Mouse (Mus musculus) MEL (cell line): ENCODE data around the gene Shoc2. TPM values are rescaled to one million over a fixed set of nuclear protein-coding genes. Genes with fewer than 3 reads are reported as not detected.

ENCODE experiments used
- DNase-seq: peaks from one replicate; pipeline ENCODE4 v3.0.0; 2011; ENCODE audit warnings: low read depth, low spot score
- H3K27ac ChIP-seq: 2 replicates; pipeline ENCODE4 v1.5.1; 2012; ENCODE audit warnings: low read depth, mild to moderate bottlenecking, control low read depth, low read length, moderate library complexity; ENCODE audit not compliant: control insufficient read depth
- H3K27me3 ChIP-seq, 2 experiments: fragments of 150-350 bp in 1 of 2; sonication (generic) in 1 of 2; 2 replicates each; pipeline ENCODE4 v1.6.1; 2012; ENCODE audit warnings: low read length in 2 of 2, mild to moderate bottlenecking in 2 of 2, improper control_type of control experiment in 1 of 2, moderate library complexity in 1 of 2; ENCODE audit not compliant: insufficient read depth in 2 of 2, control insufficient read depth in 1 of 2
- H3K36me3 ChIP-seq, 2 experiments: 2 replicates each; pipeline ENCODE4 v1.6.1; 2012 to 2014; ENCODE audit warnings: low read length in 2 of 2, improper control_type of control experiment in 1 of 2, inconsistent platforms in 1 of 2, mild to moderate bottlenecking in 1 of 2; ENCODE audit not compliant: insufficient read depth in 2 of 2, control insufficient read depth in 1 of 2
- H3K4me1 ChIP-seq, 2 experiments: fragments of 150-350 bp in 1 of 2; sonication (generic) in 1 of 2; 2 replicates each; pipeline ENCODE4 v1.6.1; 2012; ENCODE audit warnings: low read length in 2 of 2, improper control_type of control experiment in 1 of 2, mild to moderate bottlenecking in 1 of 2; ENCODE audit not compliant: insufficient read depth in 2 of 2, control insufficient read depth in 1 of 2
- H3K4me3 ChIP-seq, 2 experiments: fragments of 150-350 bp in 1 of 2; sonication (generic) in 1 of 2; 2 replicates each; pipeline ENCODE4 v1.5.1; 2012; ENCODE audit warnings: low read depth in 2 of 2, low read length in 2 of 2, mild to moderate bottlenecking in 2 of 2, moderate library complexity in 2 of 2, control low read depth in 1 of 2, improper control_type of control experiment in 1 of 2; ENCODE audit not compliant: control insufficient read depth in 1 of 2, insufficient read depth in 1 of 2
- H3K79me2 ChIP-seq: 2 replicates; pipeline ENCODE4 v1.6.1; 2012; ENCODE audit warnings: mild to moderate bottlenecking, low read length, moderate library complexity; ENCODE audit not compliant: control insufficient read depth, poor library complexity, insufficient read depth
- H3K9ac ChIP-seq: 2 replicates; pipeline ENCODE4 v1.6.1; 2012; ENCODE audit warnings: low read depth, mild to moderate bottlenecking, control low read depth, low read length, moderate library complexity; ENCODE audit not compliant: control insufficient read depth, poor library complexity, severe bottlenecking
- H3K9me3 ChIP-seq: fragments of 150-350 bp; sonication (generic); replicated peaks from 2 replicates; pipeline ENCODE4 v1.6.1; 2012; ENCODE audit warnings: mild to moderate bottlenecking, low read length, improper control_type of control experiment, moderate library complexity; ENCODE audit not compliant: insufficient read depth
- BHLHE40 ChIP-seq: IDR thresholded peaks from 2 replicates; pipeline ENCODE4 v1.6.1; 2012; ENCODE audit warnings: low read depth, mild to moderate bottlenecking, inconsistent platforms, low read length, improper control_type of control experiment, borderline replicate concordance
- CHD1 ChIP-seq: IDR thresholded peaks from 2 replicates; pipeline ENCODE4 v1.6.1; 2012; ENCODE audit warnings: low read depth, mild to moderate bottlenecking, inconsistent platforms, low read length, improper control_type of control experiment
- E2F4 ChIP-seq: IDR thresholded peaks from 2 replicates; pipeline ENCODE4 v1.6.1; 2011; ENCODE audit warnings: low read depth, low read length, improper control_type of control experiment, borderline replicate concordance
- ELF1 ChIP-seq: IDR thresholded peaks from 2 replicates; pipeline ENCODE4 v1.6.1; 2014; ENCODE audit warnings: low read depth, mild to moderate bottlenecking, inconsistent platforms, low read length, improper control_type of control experiment, moderate library complexity
- EP300 ChIP-seq, 2 experiments: IDR thresholded peaks; 2 replicates each; pipeline ENCODE4 v1.6.1; 2011; ENCODE audit warnings: improper control_type of control experiment in 2 of 2, low read length in 2 of 2, low read depth in 1 of 2, mild to moderate bottlenecking in 1 of 2
- ETS1 ChIP-seq: IDR thresholded peaks from 2 replicates; pipeline ENCODE4 v1.6.1; 2012; ENCODE audit warnings: low read depth, mild to moderate bottlenecking, inconsistent platforms, low read length, improper control_type of control experiment, moderate library complexity
- GATA1 ChIP-seq: IDR thresholded peaks from 2 replicates; pipeline ENCODE4 v1.6.1; 2011; ENCODE audit warnings: low read depth, low read length, improper control_type of control experiment
- JUND ChIP-seq: IDR thresholded peaks from 2 replicates; pipeline ENCODE4 v1.6.1; 2011; ENCODE audit warnings: low read depth, mild to moderate bottlenecking, improper control_type of control experiment, low read length
- KAT2A ChIP-seq: conservative IDR thresholded peaks from 2 replicates; pipeline ENCODE4 v1.6.1; 2012; ENCODE audit warnings: low read depth, low read length, improper control_type of control experiment, inconsistent platforms
- MAFK ChIP-seq: IDR thresholded peaks from 2 replicates; pipeline ENCODE4 v1.6.1; 2011; ENCODE audit warnings: low read depth, mild to moderate bottlenecking, low read length, improper control_type of control experiment, borderline replicate concordance
- MAZ ChIP-seq: IDR thresholded peaks from 2 replicates; pipeline ENCODE4 v1.6.1; 2012; ENCODE audit warnings: low read depth, mild to moderate bottlenecking, inconsistent platforms, low read length, improper control_type of control experiment
- MXI1 ChIP-seq: IDR thresholded peaks from 2 replicates; pipeline ENCODE4 v1.6.1; 2011; ENCODE audit warnings: mild to moderate bottlenecking, low read depth, low read length, improper control_type of control experiment
- MYC ChIP-seq: IDR thresholded peaks from 2 replicates; pipeline ENCODE4 v1.6.1; 2011; ENCODE audit warnings: low read depth, mild to moderate bottlenecking, low read length, improper control_type of control experiment, moderate library complexity
- NELFE ChIP-seq: IDR thresholded peaks from 2 replicates; pipeline ENCODE4 v1.6.1; 2011; ENCODE audit warnings: low read depth, low read length, improper control_type of control experiment
- POLR2A ChIP-seq, 2 experiments: IDR thresholded peaks; 2 replicates each; pipeline ENCODE4 v1.6.1; 2011 to 2012; ENCODE audit warnings: low read length in 2 of 2, mild to moderate bottlenecking in 2 of 2, control low read depth in 1 of 2, improper control_type of control experiment in 1 of 2, low read depth in 1 of 2, moderate library complexity in 1 of 2; ENCODE audit not compliant: control insufficient read depth in 1 of 2, insufficient read depth in 1 of 2, poor library complexity in 1 of 2
- POLR2AphosphoS2 ChIP-seq: IDR thresholded peaks from 2 replicates; pipeline ENCODE4 v1.6.1; 2011; ENCODE audit warnings: low read length, improper control_type of control experiment
- POLR2AphosphoS5 ChIP-seq: IDR thresholded peaks from 2 replicates; pipeline ENCODE4 v1.6.1; 2012; ENCODE audit warnings: low read depth, borderline replicate concordance, mild to moderate bottlenecking, inconsistent platforms, low read length, moderate library complexity, mixed read lengths
- RAD21 ChIP-seq: IDR thresholded peaks from 2 replicates; pipeline ENCODE4 v1.6.1; 2011; ENCODE audit warnings: mild to moderate bottlenecking, low read depth, low read length, improper control_type of control experiment
- RCOR1 ChIP-seq: IDR thresholded peaks from 2 replicates; pipeline ENCODE4 v1.6.1; 2012; ENCODE audit warnings: low read depth, mild to moderate bottlenecking, inconsistent platforms, low read length, improper control_type of control experiment
- SIN3A ChIP-seq: IDR thresholded peaks from 2 replicates; pipeline ENCODE4 v1.6.1; 2012; ENCODE audit warnings: low read length, improper control_type of control experiment, inconsistent platforms
- SMC3 ChIP-seq: IDR thresholded peaks from 2 replicates; pipeline ENCODE4 v1.6.1; 2011; ENCODE audit warnings: low read depth, low read length, improper control_type of control experiment
- TBP ChIP-seq: IDR thresholded peaks from 2 replicates; pipeline ENCODE4 v1.8.0; 2011; ENCODE audit warnings: low read depth, low read length, improper control_type of control experiment
- TCF12 ChIP-seq: IDR thresholded peaks from 2 replicates; pipeline ENCODE4 v1.6.1; 2014; ENCODE audit warnings: low read depth, mild to moderate bottlenecking, inconsistent platforms, low read length, improper control_type of control experiment, moderate library complexity
- UBTF ChIP-seq: IDR thresholded peaks from 2 replicates; pipeline ENCODE4 v1.6.1; 2012; ENCODE audit warnings: low read depth, mild to moderate bottlenecking, inconsistent platforms, low read length, improper control_type of control experiment, moderate library complexity, borderline replicate concordance; ENCODE audit not compliant: insufficient read depth
- USF1 ChIP-seq: IDR thresholded peaks from 2 replicates; pipeline ENCODE4 v1.6.1; 2014; ENCODE audit warnings: low read depth, mild to moderate bottlenecking, inconsistent platforms, low read length, improper control_type of control experiment, moderate library complexity
- USF2 ChIP-seq, 2 experiments: IDR thresholded peaks; 2 replicates each; pipeline ENCODE4 v1.6.1; 2011 to 2012; ENCODE audit warnings: improper control_type of control experiment in 2 of 2, low read length in 2 of 2, borderline replicate concordance in 1 of 2, inconsistent platforms in 1 of 2, low read depth in 1 of 2, mild to moderate bottlenecking in 1 of 2; ENCODE audit not compliant: insufficient read depth in 1 of 2
- ZC3H11A ChIP-seq: IDR thresholded peaks from 2 replicates; pipeline ENCODE4 v1.6.1; 2012; ENCODE audit warnings: low read depth, mild to moderate bottlenecking, inconsistent platforms, low read length, improper control_type of control experiment
- ZMIZ1 ChIP-seq: IDR thresholded peaks from 2 replicates; pipeline ENCODE4 v1.6.1; 2012; ENCODE audit warnings: low read depth, mild to moderate bottlenecking, inconsistent platforms, low read length, improper control_type of control experiment, moderate library complexity
- ZNF384 ChIP-seq: IDR thresholded peaks from 2 replicates; pipeline ENCODE4 v1.6.1; 2012; ENCODE audit warnings: low read depth, mild to moderate bottlenecking, inconsistent platforms, low read length, improper control_type of control experiment
- polyA plus RNA-seq, 2 experiments: library from polyadenylated mRNA; stranded (reverse) in 1 of 2; unstranded in 1 of 2; fragments of >175 nt in 1 of 2; fragments of >200 nt in 1 of 2; gene quantifications; 2 replicates each; pipeline versions ENCODE4 v1.2.1 to v1.2.4; 2012; ENCODE audit warnings: low replicate concordance in 2 of 2, low read depth in 1 of 2; ENCODE audit not compliant: insufficient read length in 2 of 2, insufficient read depth in 1 of 2, missing spikeins in 1 of 2
- total RNA-seq: library from RNA; depleted of rRNA; stranded (reverse); fragments of 300-350 nt; gene quantifications from 2 replicates; pipeline ENCODE4 v1.2.3, GENCODE M21; 2012

Shoc2 gene
- total and polyA plus RNA-seq, 3 experiments: 33.4 to 55.6 TPM; not detected in 1

DNA sequence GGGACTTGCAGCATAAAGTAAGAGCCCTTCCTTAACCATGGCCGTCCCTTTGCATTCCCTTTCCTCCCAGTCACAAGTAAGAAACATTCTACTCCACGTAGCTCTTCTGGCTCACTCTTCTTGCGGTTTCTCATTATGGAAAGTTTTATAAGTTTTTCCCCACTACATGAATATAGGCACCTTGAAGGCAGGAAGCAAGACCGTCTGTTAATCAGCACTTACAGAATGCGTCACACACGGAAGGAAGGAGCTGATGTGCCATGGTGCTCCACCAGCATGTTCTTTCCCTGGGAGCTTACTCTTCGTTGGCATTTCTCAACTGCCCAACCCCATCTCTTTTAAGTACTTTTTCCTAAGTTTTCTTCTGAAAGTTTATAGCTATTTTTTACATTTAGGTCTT is 27.8 kb downstream of the Shoc2 start:
- no peaks in the 10 kb centered on the region for H3K9me3 ChIP-seq
- no peak overlapping the region for H3K4me3 ChIP-seq
- H3K9ac ChIP-seq: no peak overlapping the region
- H3K36me3 ChIP-seq: peaks cover 9 to 22% of the 10 kb centered on the region in 2 experiments
- no peak for DNase-seq
- no peak overlapping the region for H3K27ac ChIP-seq
- TF ChIP-seq ZNF384 (no peak), POLR2AphosphoS5 (no peak), POLR2AphosphoS2 (no peak), MAFK (no peak), USF2 (IDR thresholded peaks at IDR 0.05; ENCODE audit: borderline replicate concordance in 1 of 2, insufficient read depth in 1 of 2, low read depth in 1 of 2, low read length in 2 of 2) (no peak)
- peaks cover 16% of the 10 kb centered on the region for H3K79me2 ChIP-seq
- H3K27me3 ChIP-seq: no peaks in the 10 kb centered on the region
- peaks cover 3 to 26% of the 10 kb centered on the region in 2 experiments; a peak in 3 of 4 replicates for H3K4me1 ChIP-seq

DNA sequence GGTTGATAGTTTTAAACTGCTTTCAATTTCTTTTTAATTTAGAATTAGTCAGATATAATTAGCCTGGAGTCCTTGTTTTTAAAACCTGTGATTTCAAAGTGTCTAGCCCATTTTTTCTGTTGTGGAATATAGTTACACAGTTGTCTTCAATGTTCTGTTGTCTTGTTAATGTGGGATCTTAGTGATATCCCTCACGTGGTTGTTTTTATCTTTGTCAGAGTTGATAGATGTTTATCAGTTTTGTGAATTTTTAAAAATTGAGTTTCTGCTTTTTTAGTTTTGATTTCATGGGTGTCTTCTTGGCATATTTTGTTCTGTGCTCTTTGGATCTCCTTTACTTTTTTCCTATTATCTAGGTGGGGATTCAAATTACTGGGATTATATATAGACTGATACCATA is 29.6 kb downstream of the Shoc2 start:
- H3K79me2 ChIP-seq: peaks cover 12% of the 10 kb centered on the region
- H3K9me3 ChIP-seq: no peaks in the 10 kb centered on the region
- no peak for DNase-seq
- H3K4me1 ChIP-seq: peaks cover 3 to 26% of the 10 kb centered on the region in 2 experiments; a peak in 3 of 4 replicates
- H3K4me3 ChIP-seq: no peak overlapping the region
- no peak overlapping the region for H3K27ac ChIP-seq
- no peak overlapping the region for H3K9ac ChIP-seq
- H3K36me3 ChIP-seq: peaks cover 11 to 17% of the 10 kb centered on the region in 2 experiments
- H3K27me3 ChIP-seq: no peaks in the 10 kb centered on the region
- TF ChIP-seq SIN3A: peak; percentile 41; the same call in 1 of the 2 replicates
- no peak for TF ChIP-seq JUND
- no peak for TF ChIP-seq POLR2AphosphoS2
- TF ChIP-seq KAT2A: no peak
- TF ChIP-seq TBP: no peak
- no peak for TF ChIP-seq TCF12
- TF ChIP-seq SMC3: no peak
- TF ChIP-seq ETS1: no peak
- no peak for TF ChIP-seq ZC3H11A
- TF ChIP-seq GATA1: peak; percentile 55
- no peak for TF ChIP-seq MXI1
- no peak for TF ChIP-seq E2F4
- TF ChIP-seq NELFE: no peak
- no peak for TF ChIP-seq POLR2A (IDR thresholded peaks at IDR 0.05; ENCODE audit: control insufficient read depth in 1 of 2, insufficient read depth in 1 of 2, low read depth in 1 of 2, low read length in 2 of 2, poor library complexity in 1 of 2)
- no peak for TF ChIP-seq CHD1
- TF ChIP-seq RAD21: no peak
- TF ChIP-seq BHLHE40: peak; percentile 69; the same call in 1 of the 2 replicates
- 0 out of 2 replicates have a peak, but pooled peaks have one; percentile 40 for TF ChIP-seq MYC
- TF ChIP-seq RCOR1: 0 out of 2 replicates have a peak, but pooled peaks have one; percentile 17
- TF ChIP-seq MAZ: no peak
- no peak for TF ChIP-seq ZMIZ1
- TF ChIP-seq EP300 (IDR thresholded peaks at IDR 0.05; ENCODE audit: low read depth in 1 of 2, low read length in 2 of 2): peak in 1 of 2 experiments; percentile 21; a peak in 1 of 4 replicates
- no peak for TF ChIP-seq ZNF384
- no peak for TF ChIP-seq UBTF
- peak; percentile 81 for TF ChIP-seq USF1
- TF ChIP-seq ELF1: no peak
